Mouse (Mus musculus): ENCODE measurements at regions not wholly inside any gene's neighbourhood (a gene's known extent, or its start where the extent isn't known, plus 50 kb on each side); places are given as distances from the start of the nearest gene placed in this dataset.

- DNase-seq (ENCODE audit: low spot score in 2 of 2): no peak
These were observed 130.7 kb upstream of the Cxxc4 start for GRCm38 (mm10) chr3:134105567-134105966.

GRCm38 (mm10) chr3:134114501-134114900 lies 121.8 kb upstream of the Cxxc4 start:
- DNase-seq (ENCODE audit: low spot score in 2 of 2): no peak

GRCm38 (mm10) chr3:134115007-134115406 lies 121.3 kb upstream of the Cxxc4 start:
- DNase-seq (ENCODE audit: low spot score in 2 of 2): no peak

GRCm38 (mm10) chr3:134118898-134119297 lies 117.4 kb upstream of the Cxxc4 start:
- no peak for DNase-seq (ENCODE audit: low spot score in 2 of 2)

- no peak for DNase-seq (ENCODE audit: low spot score in 2 of 2)
These were observed 111.3 kb upstream of the Cxxc4 start for GRCm38 (mm10) chr3:134124982-134125381.

- DNase-seq (ENCODE audit: low spot score in 2 of 2): no peak
These were observed 105.9 kb upstream of the Cxxc4 start for GRCm38 (mm10) chr3:134130412-134130811.

- no peak for DNase-seq (ENCODE audit: low spot score in 2 of 2)
These were observed 91.0 kb upstream of the Cxxc4 start for GRCm38 (mm10) chr3:134145251-134145650.

- no peak for DNase-seq (ENCODE audit: low spot score in 2 of 2)
These were observed 90.3 kb upstream of the Cxxc4 start for GRCm38 (mm10) chr3:134145935-134146334.

GRCm38 (mm10) chr3:134146373-134147224 lies 89.7 kb upstream of the Cxxc4 start:
- DNase-seq (ENCODE audit: low spot score in 2 of 2): peak; percentile 48 to 53

- DNase-seq (ENCODE audit: low spot score in 2 of 2): no peak
These were observed 74.0 kb upstream of the Cxxc4 start for GRCm38 (mm10) chr3:134162288-134162687.

- DNase-seq (ENCODE audit: low spot score in 2 of 2): no peak
These were observed 66.4 kb upstream of the Cxxc4 start for GRCm38 (mm10) chr3:134169922-134170321.

- no peak for DNase-seq (ENCODE audit: low spot score in 2 of 2)
These were observed 63.9 kb upstream of the Cxxc4 start for GRCm38 (mm10) chr3:134172357-134172756.

GRCm38 (mm10) chr3:134178491-134179054 lies 57.7 kb upstream of the Cxxc4 start:
- DNase-seq (ENCODE audit: low spot score in 2 of 2): no peak

GRCm38 (mm10) chr3:134184042-134184441 lies 52.2 kb upstream of the Cxxc4 start:
- DNase-seq (ENCODE audit: low spot score in 2 of 2): no peak

All from frontal cortex, postnatal 36 days (tissue).